Mouse (Mus musculus): ENCODE data around the gene Scd3. TPM values are rescaled to one million over a fixed set of nuclear protein-coding genes. Genes with fewer than 3 reads are reported as not detected.
A peak's percentile ranks its signal among the peaks of the same experiment; 100 is the strongest.

The Scd3 gene
- polyA plus RNA-seq, 1 experiment from 2014 or later, result 0.29 TPM

DNA sequence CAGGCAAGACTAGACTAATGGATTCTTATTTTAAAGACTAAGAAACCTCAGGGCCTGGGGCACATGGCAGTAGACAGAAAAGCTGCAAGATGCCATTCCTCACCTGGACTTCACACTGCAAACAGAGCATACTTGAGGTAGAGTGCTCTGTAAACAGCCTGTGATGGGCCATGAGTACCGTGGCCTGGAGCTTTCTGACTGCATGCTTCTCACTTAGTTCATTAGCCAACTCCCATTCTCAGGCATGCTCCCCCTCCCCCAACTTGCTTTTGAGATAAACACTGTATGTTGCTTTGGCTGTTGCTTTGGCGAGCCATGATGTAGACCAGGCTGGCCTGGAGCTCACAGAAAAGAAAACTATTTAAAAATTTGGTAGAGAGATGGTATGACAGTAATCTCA lies 83.0 kb downstream of the Scd3 start:
- no peak for ATAC-seq (ENCODE audit: extremely low read depth, insufficient number of reproducible peaks, low FRiP score, low TSS enrichment)
- Histone ChIP-seq H3K9ac (no peak overlapping the region), H3K36me3 (no peaks in the 10 kb centered on the region), H3K4me3 (no peak overlapping the region), H3K4me2 (no peak overlapping the region), H3K4me1 (peaks cover 63% of the 10 kb centered on the region), H3K27ac (replicated peaks) (no peak overlapping the region), H3K9me3 (no peaks in the 10 kb centered on the region), H3K27me3 (replicated peaks) (no peaks in the 10 kb centered on the region)
- 26% methylated on average over 2 of the region's 2 CpGs for WGBS

DNA sequence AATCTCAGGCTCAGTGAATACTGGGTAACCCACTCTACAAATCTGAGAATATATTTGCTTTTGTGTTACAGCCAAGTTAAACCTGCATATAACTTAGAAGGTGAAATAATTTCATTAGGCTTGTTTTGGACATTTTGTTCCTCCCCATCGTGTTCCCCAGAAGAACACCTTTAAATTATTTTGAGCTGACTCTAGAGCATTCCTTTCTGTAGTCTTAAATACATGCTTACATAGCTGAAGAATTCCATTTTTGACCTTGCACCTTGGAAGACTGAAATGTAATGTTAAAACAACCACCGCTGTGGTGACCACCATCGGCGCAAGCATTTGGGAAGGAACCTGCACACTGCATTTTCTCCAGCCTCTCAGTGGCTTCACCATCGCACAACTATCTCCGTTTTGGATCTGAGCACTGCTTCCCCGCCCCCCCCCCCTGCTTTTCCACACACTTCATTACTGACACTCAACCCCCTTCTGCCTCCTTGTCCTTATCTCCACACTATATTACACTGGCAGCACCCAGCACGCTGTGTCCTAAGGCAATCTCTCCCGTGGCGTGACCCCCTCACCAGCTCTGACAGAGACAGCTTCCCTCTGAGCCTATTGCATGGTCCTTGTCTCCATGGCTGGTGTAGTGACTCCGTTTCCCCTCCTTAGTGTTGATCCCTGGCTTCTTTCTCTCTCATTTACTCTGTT lies 84.5 kb downstream of the Scd3 start:
- Histone ChIP-seq H3K27me3 (replicated peaks) (no peaks in the 10 kb centered on the region), H3K4me1 (peaks cover 62% of the 10 kb centered on the region), H3K36me3 (no peaks in the 10 kb centered on the region), H3K9ac (0 out of 2 replicates have a peak overlapping the region, but pooled peaks have one; percentile 28), H3K4me2 (peak overlapping the region; percentile 13; the same call in 1 of the 2 replicates), H3K9me3 (no peaks in the 10 kb centered on the region), H3K27ac (replicated peaks) (0 out of 2 replicates have a peak overlapping the region, but pooled peaks have one; percentile 42), H3K4me3 (no peak overlapping the region)
- 37% methylated on average over 10 of the region's 11 CpGs for WGBS
- ATAC-seq (ENCODE audit: extremely low read depth, insufficient number of reproducible peaks, low FRiP score, low TSS enrichment), result no peak

GRCm38 (mm10) chr19:44292083-44292482 lies 89.0 kb downstream of the Scd3 start:
- no peak overlapping the region for H3K4me3 ChIP-seq
- peak overlapping the region; percentile 99 for H3K27ac ChIP-seq (replicated peaks)
- peak overlapping the region; percentile 92 for H3K4me2 ChIP-seq
- no peaks in the 10 kb centered on the region for H3K9me3 ChIP-seq
- 0 out of 2 replicates have a peak overlapping the region, but pooled peaks have one; percentile 97 for H3K9ac ChIP-seq
- peaks cover 23% of the 10 kb centered on the region for H3K36me3 ChIP-seq
- WGBS, result 84% methylated on average over 2 of the region's 2 CpGs
- no peak for ATAC-seq (ENCODE audit: extremely low read depth, insufficient number of reproducible peaks, low FRiP score, low TSS enrichment)
- H3K4me1 ChIP-seq, result peaks cover 65% of the 10 kb centered on the region
- H3K27me3 ChIP-seq (replicated peaks), result no peaks in the 10 kb centered on the region

DNA sequence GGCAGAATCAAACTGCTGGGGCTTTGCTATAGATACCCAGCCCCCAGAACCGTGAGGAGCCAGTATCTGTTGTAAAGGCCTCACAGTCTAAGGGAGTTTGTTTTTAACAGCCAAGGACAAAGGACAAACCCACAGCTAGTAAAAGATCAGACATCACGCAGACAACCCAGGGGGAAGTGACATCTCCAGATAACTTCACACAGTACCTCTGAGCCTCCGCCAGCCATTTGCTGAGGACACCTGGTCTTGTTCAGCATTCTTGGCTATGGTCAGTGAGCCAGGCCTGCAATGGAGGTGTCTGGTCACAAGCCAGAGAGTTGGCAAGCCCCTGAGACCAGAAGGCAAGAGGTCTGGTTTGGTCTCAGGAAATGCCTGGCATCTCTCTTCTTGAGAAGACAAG lies 89.4 kb downstream of the Scd3 start:
- H3K9me3 ChIP-seq, result no peaks in the 10 kb centered on the region
- H3K27me3 ChIP-seq (replicated peaks), result no peaks in the 10 kb centered on the region
- H3K4me1 ChIP-seq, result peaks cover 65% of the 10 kb centered on the region
- H3K9ac ChIP-seq, result peak overlapping the region; percentile 97
- no peak for ATAC-seq (ENCODE audit: extremely low read depth, insufficient number of reproducible peaks, low FRiP score, low TSS enrichment)
- H3K36me3 ChIP-seq, result peaks cover 26% of the 10 kb centered on the region
- 33% methylated on average over 3 of the region's 3 CpGs for WGBS
- peak overlapping the region; percentile 89 for H3K4me3 ChIP-seq
- peak overlapping the region; percentile 99 for H3K27ac ChIP-seq (replicated peaks)
- peak overlapping the region; percentile 92 for H3K4me2 ChIP-seq

DNA sequence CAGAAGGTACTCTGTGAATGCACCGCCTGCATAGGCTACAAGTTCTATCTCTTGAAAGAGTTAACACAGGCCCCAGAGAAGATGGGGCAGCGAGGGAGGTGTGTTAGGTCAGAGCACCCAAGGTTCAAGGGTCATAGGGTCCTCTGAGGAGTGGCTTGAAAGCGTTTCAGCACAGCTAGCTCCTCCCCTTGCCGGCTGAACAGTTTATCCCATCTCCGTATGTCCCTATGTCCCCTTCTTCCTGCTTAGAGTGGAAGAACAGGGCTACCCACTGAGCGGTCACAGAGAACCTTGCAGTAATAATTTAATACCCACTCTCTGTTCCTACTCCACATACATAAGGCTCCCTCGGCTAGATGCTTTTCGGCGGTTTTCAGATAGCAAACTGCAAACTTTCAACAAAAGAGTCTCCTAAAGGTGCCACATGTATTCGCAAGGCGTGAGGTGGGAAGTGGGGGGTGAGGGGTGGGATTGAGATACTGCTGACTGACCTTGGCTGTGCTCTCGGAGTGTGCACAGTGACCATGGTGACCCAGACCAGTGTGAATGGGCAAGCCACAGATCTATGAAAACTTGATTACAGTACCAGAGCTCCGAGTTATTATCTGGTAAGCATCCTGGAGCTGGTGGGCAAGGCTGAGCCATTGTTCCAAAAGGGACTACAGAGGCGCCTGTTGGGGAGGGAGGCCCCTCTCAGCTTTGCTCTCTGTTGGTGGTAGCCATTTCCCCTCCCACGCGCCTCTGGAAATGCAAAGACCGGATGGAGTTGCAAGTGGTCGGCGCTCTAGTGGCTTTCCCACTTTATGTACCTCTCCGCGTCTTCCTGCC lies 90.1 kb downstream of the Scd3 start, which contains the start of gene Scd2:
TSS of gene Scd2 (plus strand) at position 734 of the 828 bp plus-strand sequence.
- peak within 1 kb of the TSS; percentile 97 for H3K9ac ChIP-seq
- H3K4me1 ChIP-seq, result peaks cover 67% of the 10 kb centered on the region
- peaks cover 32% of the 10 kb centered on the region for H3K36me3 ChIP-seq
- 3% methylated on average over 21 of the region's 21 CpGs for whole genome bisulfite sequencing
- peak within 1 kb of the TSS; percentile 92 for H3K4me2 ChIP-seq
- H3K9me3 ChIP-seq, result no peaks in the 10 kb centered on the region
- peak within 1 kb of the TSS; percentile 89 for H3K4me3 ChIP-seq
- peak; percentile 11; the same call in 1 of the 2 replicates for ATAC-seq (ENCODE audit: extremely low read depth, insufficient number of reproducible peaks, low FRiP score, low TSS enrichment)
- H3K27ac ChIP-seq (replicated peaks), result peak within 1 kb of the TSS; percentile 99
- H3K27me3 ChIP-seq (replicated peaks), result no peaks in the 10 kb centered on the region

Other genes with a start within 250 kb of the Scd3 start
- gene Cpn1, start 216.7 kb upstream of the Scd3 start, polyA plus RNA-seq (2015; fragmentation: Nextera tagmentation; extraction: Ambion mirVana), result 1.1 and 2.9 TPM in 2 replicates
- 0.15 and 0.47 TPM in 2 replicates for gene Cyp2c23, start 174.1 kb upstream of the Scd3 start, polyA plus RNA-seq (2015; fragmentation: Nextera tagmentation; extraction: Ambion mirVana)
- gene Erlin1, start 133.5 kb upstream of the Scd3 start, polyA plus RNA-seq (2015; fragmentation: Nextera tagmentation; extraction: Ambion mirVana), result 15.4 and 15.8 TPM in 2 replicates
- gene Chuk, start 95.8 kb upstream of the Scd3 start, polyA plus RNA-seq (2015; fragmentation: Nextera tagmentation; extraction: Ambion mirVana), result 28.2 and 29.5 TPM in 2 replicates
- 17.2 TPM in 2 replicates for gene Cwf19l1, start 67.4 kb upstream of the Scd3 start, polyA plus RNA-seq (2015; fragmentation: Nextera tagmentation; extraction: Ambion mirVana)
- gene Bloc1s2, start 56.8 kb upstream of the Scd3 start, polyA plus RNA-seq (2015; fragmentation: Nextera tagmentation; extraction: Ambion mirVana), result 56.0 and 62.1 TPM in 2 replicates
- gene Pkd2l1, start 10.8 kb upstream of the Scd3 start, polyA plus RNA-seq (2015; fragmentation: Nextera tagmentation; extraction: Ambion mirVana), result 0.04 TPM in 1 of 2 replicates, not detected in the other
- 124 and 130 TPM in 2 replicates for gene Scd2, start 90.4 kb downstream of the Scd3 start, polyA plus RNA-seq (2015; fragmentation: Nextera tagmentation; extraction: Ambion mirVana)
- 0.49 and 0.69 TPM in 2 replicates for gene Scd4, start 129.8 kb downstream of the Scd3 start, polyA plus RNA-seq (2015; fragmentation: Nextera tagmentation; extraction: Ambion mirVana)
- gene Scd1, start 204.6 kb downstream of the Scd3 start, polyA plus RNA-seq (2015; fragmentation: Nextera tagmentation; extraction: Ambion mirVana), result 0.97 and 1.1 TPM in 2 replicates